Mouse (Mus musculus): Measurements from ENCODE around the gene Slco4a1. TPM values are rescaled to one million over a fixed set of nuclear protein-coding genes. Genes with fewer than 3 reads are reported as not detected.
A peak's percentile ranks its signal among the peaks of the same experiment; 100 is the strongest.

Slco4a1 gene
- total and polyA plus RNA-seq, 2 experiments from 2014 or later = 1.6 to 1.8 TPM

- no peak overlapping the region for H3K9ac ChIP-seq
- no peak overlapping the region for H3K4me2 ChIP-seq (ENCODE audit: low read depth)
- H3K4me1 ChIP-seq (ENCODE audit: insufficient read depth) = no peaks in the 10 kb centered on the region
- H3K36me3 ChIP-seq (ENCODE audit: insufficient read depth) = no peaks in the 10 kb centered on the region
- ATAC-seq = no peak
- 94% methylated on average over 3 of the region's 3 CpGs for WGBS
- no peak overlapping the region for H3K4me3 ChIP-seq (ENCODE audit: low read depth, low read length)
- no peak for TF ChIP-seq CTCF (IDR thresholded peaks at IDR 0.05; ENCODE audit: low read depth)
- no peaks in the 10 kb centered on the region for H3K27me3 ChIP-seq (ENCODE audit: insufficient read depth, low read length)
- DNase-seq = no peak
- H3K27ac ChIP-seq (ENCODE audit: low read depth, low read length) = no peak overlapping the region
- H3K9me3 ChIP-seq (ENCODE audit: low read length) = no peaks in the 10 kb centered on the region
Measured at GRCm38 (mm10) chr2:180474864-180475263, 18.8 kb downstream of the Slco4a1 start.

- no peaks in the 10 kb centered on the region for H3K36me3 ChIP-seq (ENCODE audit: insufficient read depth)
- ATAC-seq = peak; percentile 43
- H3K9ac ChIP-seq = no peak overlapping the region
- peak overlapping the region; percentile 29; the same call in 1 of the 2 replicates for H3K27ac ChIP-seq (ENCODE audit: low read depth, low read length)
- no peak overlapping the region for H3K4me3 ChIP-seq (ENCODE audit: low read depth, low read length)
- peaks cover 6% of the 10 kb centered on the region; the same call in 1 of the 2 replicates for H3K4me1 ChIP-seq (ENCODE audit: insufficient read depth)
- 12% methylated on average over 16 of the region's 16 CpGs for WGBS
- no peaks in the 10 kb centered on the region for H3K27me3 ChIP-seq (ENCODE audit: insufficient read depth, low read length)
- TF ChIP-seq CTCF (IDR thresholded peaks at IDR 0.05; ENCODE audit: low read depth) = no peak
- H3K9me3 ChIP-seq (ENCODE audit: low read length) = no peaks in the 10 kb centered on the region
- DNase-seq = no peak
- no peak overlapping the region for H3K4me2 ChIP-seq (ENCODE audit: low read depth)
Measured at GRCm38 (mm10) chr2:180482274-180482673, 26.2 kb downstream of the Slco4a1 start.

GRCm38 (mm10) chr2:180484882-180485281 is 28.8 kb downstream of the Slco4a1 start:
- H3K27ac ChIP-seq (ENCODE audit: low read depth, low read length) = no peak overlapping the region
- 75% methylated on average over 4 of the region's 4 CpGs for WGBS

GRCm38 (mm10) chr2:180485306-180485705 is 29.3 kb downstream of the Slco4a1 start:
- peaks cover 17% of the 10 kb centered on the region for H3K4me1 ChIP-seq (ENCODE audit: insufficient read depth)
- H3K4me3 ChIP-seq (ENCODE audit: low read depth, low read length) = no peak overlapping the region
- no peak overlapping the region for H3K4me2 ChIP-seq (ENCODE audit: low read depth)
- H3K27ac ChIP-seq (ENCODE audit: low read depth, low read length) = no peak overlapping the region
- ATAC-seq = peak; percentile 34; the same call in 1 of the 2 replicates
- no peak for TF ChIP-seq CTCF (IDR thresholded peaks at IDR 0.05; ENCODE audit: low read depth)
- H3K9me3 ChIP-seq (ENCODE audit: low read length) = no peaks in the 10 kb centered on the region
- H3K27me3 ChIP-seq (ENCODE audit: insufficient read depth, low read length) = no peaks in the 10 kb centered on the region
- 33% methylated on average over 3 of the region's 3 CpGs for WGBS
- DNase-seq = peak; percentile 56
- no peak overlapping the region for H3K9ac ChIP-seq
- H3K36me3 ChIP-seq (ENCODE audit: insufficient read depth) = no peaks in the 10 kb centered on the region

More at GRCm38 (mm10) chr2:180484882-180485281, 28.8 kb downstream of the Slco4a1 start:
- ATAC-seq = no peak
- Histone ChIP-seq H3K4me2 (ENCODE audit: low read depth) (no peak overlapping the region), H3K9ac (no peak overlapping the region), H3K9me3 (ENCODE audit: low read length) (no peaks in the 10 kb centered on the region), H3K27me3 (ENCODE audit: insufficient read depth, low read length) (no peaks in the 10 kb centered on the region), H3K4me1 (ENCODE audit: insufficient read depth) (peaks cover 17% of the 10 kb centered on the region), H3K36me3 (ENCODE audit: insufficient read depth) (no peaks in the 10 kb centered on the region), H3K4me3 (ENCODE audit: low read depth, low read length) (no peak overlapping the region)
- DNase-seq = no peak
- TF ChIP-seq CTCF (IDR thresholded peaks at IDR 0.05; ENCODE audit: low read depth) = no peak

- peaks cover 17% of the 10 kb centered on the region for H3K4me1 ChIP-seq (ENCODE audit: insufficient read depth)
- peak overlapping the region; percentile 34 for H3K4me2 ChIP-seq (ENCODE audit: low read depth)
- 3% methylated on average over 17 of the region's 17 CpGs for WGBS
- H3K36me3 ChIP-seq (ENCODE audit: insufficient read depth) = no peaks in the 10 kb centered on the region
- DNase-seq (peak; percentile 81), ATAC-seq (peak; percentile 86)
- H3K4me3 ChIP-seq (ENCODE audit: low read depth, low read length) = no peak overlapping the region
- H3K27me3 ChIP-seq (ENCODE audit: insufficient read depth, low read length) = no peaks in the 10 kb centered on the region
- no peak for TF ChIP-seq CTCF (IDR thresholded peaks at IDR 0.05; ENCODE audit: low read depth)
- H3K9ac ChIP-seq = peak overlapping the region; percentile 15
- no peaks in the 10 kb centered on the region for H3K9me3 ChIP-seq (ENCODE audit: low read length)
- peak overlapping the region; percentile 76 for H3K27ac ChIP-seq (ENCODE audit: low read depth, low read length)
Measured at GRCm38 (mm10) chr2:180488210-180488751, 32.2 kb downstream of the Slco4a1 start.

GRCm38 (mm10) chr2:180495906-180496305 is 39.9 kb downstream of the Slco4a1 start:
- DNase-seq (peak; percentile 49), ATAC-seq (peak; percentile 62)
- peaks cover 10% of the 10 kb centered on the region for H3K4me1 ChIP-seq (ENCODE audit: insufficient read depth)
- H3K9ac ChIP-seq = no peak overlapping the region
- 52% methylated on average over 8 of the region's 8 CpGs for WGBS
- no peaks in the 10 kb centered on the region for H3K9me3 ChIP-seq (ENCODE audit: low read length)
- no peak overlapping the region for H3K4me3 ChIP-seq (ENCODE audit: low read depth, low read length)
- no peak overlapping the region for H3K4me2 ChIP-seq (ENCODE audit: low read depth)
- no peaks in the 10 kb centered on the region for H3K27me3 ChIP-seq (ENCODE audit: insufficient read depth, low read length)
- TF ChIP-seq CTCF (IDR thresholded peaks at IDR 0.05; ENCODE audit: low read depth) = no peak
- H3K27ac ChIP-seq (ENCODE audit: low read depth, low read length) = peak overlapping the region; percentile 67
- H3K36me3 ChIP-seq (ENCODE audit: insufficient read depth) = no peaks in the 10 kb centered on the region

GRCm38 (mm10) chr2:180499741-180500140 is 43.7 kb downstream of the Slco4a1 start, which contains the start of gene Ntsr1:
Gene Ntsr1, plus strand, starts transcription at chr2:180499976.
- Histone ChIP-seq H3K36me3 (ENCODE audit: insufficient read depth) (no peaks in the 10 kb centered on the region), H3K27me3 (ENCODE audit: insufficient read depth, low read length) (no peaks in the 10 kb centered on the region), H3K4me2 (ENCODE audit: low read depth) (peak within 1 kb of the TSS; percentile 77), H3K4me1 (ENCODE audit: insufficient read depth) (peaks cover 24% of the 10 kb centered on the region), H3K27ac (ENCODE audit: low read depth, low read length) (peak within 1 kb of the TSS; percentile 57), H3K9me3 (ENCODE audit: low read length) (no peaks in the 10 kb centered on the region), H3K9ac (peak within 1 kb of the TSS; percentile 59), H3K4me3 (ENCODE audit: low read depth, low read length) (peak within 1 kb of the TSS; percentile 48)
- ATAC-seq (peak; percentile 76), DNase-seq (peak; percentile 73)
- WGBS = under 1% methylated on average over 30 of the region's 30 CpGs
- no peak for TF ChIP-seq CTCF (IDR thresholded peaks at IDR 0.05; ENCODE audit: low read depth)
